Mouse (Mus musculus): ENCODE results near the gene Plbd1. TPM values are rescaled to one million over a fixed set of nuclear protein-coding genes. Genes with fewer than 3 reads are reported as not detected.

Plbd1 gene
- total RNA-seq, 2 experiments from 2014 or later: 0.16 to 0.65 TPM

Other genes with a start within 250 kb of the Plbd1 start
- not detected for gene E330021D16Rik, start 246.4 kb downstream of the Plbd1 start, total RNA-seq (2021)
- gene Atf7ip, start 155.8 kb downstream of the Plbd1 start, total RNA-seq (2021): 100 to 1,000 TPM in 1 of 2 experiments, 10 to 100 TPM in 1; 94.9 to 124 TPM
- gene Gucy2c, start 119.8 kb upstream of the Plbd1 start, total RNA-seq (2021): under 1 TPM; 0.26 to 0.47 TPM
- gene Hist4h4, start 142.5 kb upstream of the Plbd1 start, total RNA-seq (2021): 10 to 100 TPM; 11.3 to 13.2 TPM
- gene H2afj, start 146.3 kb upstream of the Plbd1 start, total RNA-seq (2021): 10 to 100 TPM; 50.9 to 57.0 TPM
- gene BC049715, start 165.7 kb upstream of the Plbd1 start, total RNA-seq (2021): 1 to 10 TPM; 2.3 to 2.8 TPM
- gene Wbp11, start 166.3 kb upstream of the Plbd1 start, total RNA-seq (2021): 100 to 1,000 TPM; 109 to 111 TPM
- gene Smco3, start 173.5 kb upstream of the Plbd1 start, total RNA-seq (2021): 1 to 10 TPM; 4.9 to 5.3 TPM
- not detected for gene Art4, start 195.8 kb upstream of the Plbd1 start, total RNA-seq (2021)
- 10 to 100 TPM; 43.3 to 51.2 TPM for gene Mgp, start 213.9 kb upstream of the Plbd1 start, total RNA-seq (2021)

All from left cerebral cortex, adult 18-20 months (tissue).